Mouse (Mus musculus): ENCODE results near the gene Dlx6. TPM values are rescaled to one million over a fixed set of nuclear protein-coding genes. Genes with fewer than 3 reads are reported as not detected.

Gene Dlx6
- total RNA-seq, 2 experiments from 2014 or later: 8.3 to 10.1 TPM

GRCm38 (mm10) chr6:6876231-6876630 is 13.1 kb downstream of the Dlx6 start:
- DNase-seq (ENCODE audit: low spot score in 2 of 2): no peak

DNA sequence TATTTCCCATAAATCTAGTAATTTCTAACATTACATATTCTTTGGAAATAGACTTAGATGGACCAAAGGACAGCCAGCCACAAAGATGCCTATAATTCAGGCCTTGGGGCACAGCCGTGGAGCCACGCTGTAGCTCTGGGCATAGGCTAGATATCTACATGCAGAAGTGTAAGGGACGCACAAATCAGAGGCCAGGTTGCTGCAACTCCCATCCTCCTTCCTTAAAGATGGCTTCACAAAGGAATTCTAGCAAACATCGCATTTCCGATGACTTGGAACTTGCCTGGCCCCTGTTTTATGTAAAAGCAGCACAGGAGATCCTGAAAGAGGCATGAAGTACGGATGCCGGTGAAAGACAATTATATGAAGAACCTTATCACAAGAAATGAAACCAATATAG is 13.6 kb downstream of the Dlx6 start:
- no peak for DNase-seq (ENCODE audit: low spot score in 2 of 2)

GRCm38 (mm10) chr6:6877346-6877910 is 14.3 kb downstream of the Dlx6 start:
- no peak for DNase-seq (ENCODE audit: low spot score in 2 of 2)

- no peak for DNase-seq (ENCODE audit: low spot score in 2 of 2)
These were observed 15.1 kb downstream of the Dlx6 start for GRCm38 (mm10) chr6:6877981-6878840.

GRCm38 (mm10) chr6:6878841-6879291 is 15.7 kb downstream of the Dlx6 start:
- DNase-seq (ENCODE audit: low spot score in 2 of 2): no peak

- no peak for DNase-seq (ENCODE audit: low spot score in 2 of 2)
These were observed 16.5 kb downstream of the Dlx6 start for GRCm38 (mm10) chr6:6879371-6880325.

DNA sequence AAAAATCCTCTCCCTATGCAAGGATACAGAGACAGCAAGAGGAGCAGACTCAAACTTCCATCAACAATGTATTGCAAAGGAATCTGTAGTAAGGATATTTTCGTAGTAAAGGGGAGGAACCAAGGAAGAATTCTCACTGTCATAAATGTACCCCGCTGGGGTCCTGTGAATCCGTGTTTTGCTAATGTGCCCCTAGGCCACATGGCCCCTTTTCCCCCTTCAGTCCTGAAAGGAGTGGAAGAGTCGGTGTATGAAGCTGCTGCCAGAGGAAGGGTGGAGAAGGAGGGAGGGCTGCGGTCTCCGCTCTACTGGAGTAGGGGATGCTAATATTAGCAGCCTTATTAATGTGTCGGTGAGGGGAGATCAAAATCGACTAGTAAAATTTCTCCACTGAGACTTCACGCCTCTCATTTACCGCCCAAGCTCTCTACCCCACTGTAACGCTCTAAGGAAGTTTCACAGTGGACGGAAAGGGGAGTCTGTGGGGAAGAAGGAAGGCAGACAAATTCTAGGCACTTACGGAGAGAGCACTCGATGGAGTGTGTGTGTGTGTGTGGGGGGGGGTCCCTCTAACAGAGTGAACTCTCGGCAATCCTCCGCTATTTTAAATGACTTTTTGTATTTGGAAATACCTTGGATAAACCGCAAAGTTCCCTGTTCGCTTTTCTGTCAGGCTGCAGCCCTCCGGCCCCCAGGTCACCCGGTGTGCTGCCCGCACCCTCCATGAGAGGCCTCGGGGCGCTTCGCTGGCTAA is 17.4 kb downstream of the Dlx6 start:
- no peak for DNase-seq (ENCODE audit: low spot score in 2 of 2)

- DNase-seq (ENCODE audit: low spot score in 2 of 2): no peak
These were observed 18.0 kb downstream of the Dlx6 start for GRCm38 (mm10) chr6:6881115-6881637.

DNA sequence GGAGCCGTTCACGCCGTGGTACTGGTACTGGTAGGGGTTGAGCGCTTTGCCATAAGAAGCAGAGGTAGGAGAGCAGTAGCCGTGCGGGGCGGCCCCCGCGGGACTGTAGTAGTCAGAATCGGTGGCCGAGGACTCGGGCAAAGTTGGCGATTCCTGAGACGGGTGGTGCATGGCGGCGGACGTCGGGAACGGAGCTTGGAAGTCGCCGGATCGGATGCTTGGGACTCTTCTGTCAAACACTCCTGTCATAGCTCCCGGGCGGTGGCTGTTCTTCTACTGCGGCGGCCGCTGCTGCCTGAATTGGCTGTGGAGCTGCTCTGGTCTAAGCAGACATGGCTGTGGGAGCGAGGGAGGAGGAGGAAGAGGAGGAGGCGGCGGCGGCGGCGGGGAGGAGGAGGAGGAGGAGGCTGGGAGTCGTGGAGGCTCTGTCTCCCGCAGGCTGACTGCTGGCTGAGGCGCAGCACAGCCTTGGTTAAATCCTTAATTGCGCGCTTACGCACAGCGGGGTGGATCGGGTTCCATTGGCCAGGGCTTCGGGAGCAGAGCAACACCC is 18.6 kb downstream of the Dlx6 start, which contains the start of gene Dlx5:
Dlx5 (minus strand) TSS at position 448 of the 553 bp plus-strand sequence.
- no peak for DNase-seq (ENCODE audit: low spot score in 2 of 2)

- no peak for DNase-seq (ENCODE audit: low spot score in 2 of 2)
These were observed 19.2 kb downstream of the Dlx6 start for GRCm38 (mm10) chr6:6882266-6882797.

DNA sequence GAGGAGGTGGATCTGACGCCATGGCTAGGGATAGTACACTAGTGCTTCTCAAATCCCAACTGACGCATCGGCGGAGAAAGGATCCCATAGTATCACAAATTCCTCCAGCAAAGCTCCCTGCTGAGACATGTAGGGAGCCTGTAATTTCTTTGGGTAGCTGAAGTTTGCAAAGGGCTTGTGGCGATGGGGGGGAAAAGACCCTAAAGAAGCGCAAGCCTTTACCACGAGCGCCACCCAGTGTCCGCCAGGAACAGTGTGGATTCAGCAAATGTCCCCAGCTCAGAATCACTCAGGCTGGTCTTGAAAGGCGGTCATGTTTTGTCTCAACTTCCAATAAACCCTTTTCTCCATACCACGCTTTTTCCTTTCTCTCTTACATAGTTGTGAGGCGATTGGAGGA is 21.8 kb downstream of the Dlx6 start:
- peak in 1 of 2 experiments; percentile 71 for DNase-seq (ENCODE audit: low spot score in 2 of 2)

GRCm38 (mm10) chr6:6886225-6886624 is 23.1 kb downstream of the Dlx6 start:
- no peak for DNase-seq (ENCODE audit: low spot score in 2 of 2)

DNA sequence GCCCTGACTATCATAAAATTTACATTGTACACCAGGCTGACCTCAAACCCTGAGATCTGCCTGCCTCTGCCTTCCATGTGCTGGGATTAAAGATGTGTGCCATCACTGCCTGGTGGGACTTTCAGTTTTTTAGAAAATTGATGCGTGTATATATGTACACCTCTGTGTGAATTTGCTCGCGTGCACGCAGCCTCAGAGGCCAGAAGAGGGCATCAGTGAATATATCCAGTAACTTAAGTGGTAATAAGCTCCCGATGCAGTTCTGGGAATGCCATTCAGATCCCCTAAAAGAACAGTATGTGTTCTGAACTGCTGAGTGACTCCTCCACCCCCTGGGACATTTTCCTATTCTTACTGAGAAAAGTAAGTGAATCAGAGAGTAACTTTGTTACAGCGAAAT is 26.9 kb downstream of the Dlx6 start:
- no peak for DNase-seq (ENCODE audit: low spot score in 2 of 2)

- DNase-seq (ENCODE audit: low spot score in 2 of 2): peak in 1 of 2 experiments; percentile 5
These were observed 46.5 kb downstream of the Dlx6 start for GRCm38 (mm10) chr6:6909586-6909985.

GRCm38 (mm10) chr6:6914304-6914703 is 51.2 kb downstream of the Dlx6 start:
- no peak for DNase-seq (ENCODE audit: low spot score in 2 of 2)

GRCm38 (mm10) chr6:6914849-6915525 is 51.9 kb downstream of the Dlx6 start:
- DNase-seq (ENCODE audit: low spot score in 2 of 2): peak; percentile 10 to 34

DNA sequence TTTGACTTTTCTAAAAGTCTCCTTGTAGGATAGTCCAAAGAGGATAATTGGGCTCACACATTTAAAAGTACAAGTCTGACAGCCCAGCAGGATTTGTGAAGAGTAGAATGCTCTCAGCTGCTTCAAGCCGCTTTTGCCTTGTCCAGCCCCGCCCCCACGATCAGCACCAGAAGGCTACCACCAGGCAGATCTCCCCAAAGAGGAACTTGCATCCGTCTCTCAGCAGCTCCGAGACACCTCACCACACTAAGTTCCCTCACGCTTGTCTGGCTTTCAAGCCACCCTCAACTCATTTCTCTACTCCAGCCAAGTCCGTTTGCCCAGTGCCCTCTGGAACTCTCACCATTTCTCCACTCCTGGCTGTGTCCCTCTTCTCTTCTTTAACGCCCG is 52.4 kb downstream of the Dlx6 start:
- no peak for DNase-seq (ENCODE audit: low spot score in 2 of 2)

- DNase-seq (ENCODE audit: low spot score in 2 of 2): no peak
These were observed 54.2 kb downstream of the Dlx6 start for GRCm38 (mm10) chr6:6917334-6917733.
